Mouse (Mus musculus) heart, adult 10 weeks (tissue): ENCODE results near the gene Eef1b2. TPM values are rescaled to one million over a fixed set of nuclear protein-coding genes. Genes with fewer than 3 reads are reported as not detected.

Experiments used
- polyA plus RNA-seq: library from polyadenylated mRNA; stranded (reverse); fragments of 350-450 nt; fragmentation: Illumina TruSeq; extraction: RNeasy Lipid Tissue Mini Kit (QIAGEN cat#74804); gene quantifications from one replicate; pipeline ENCODE4 v1.2.3, GENCODE M21; 2014; ENCODE audit warnings: low read depth, low replicate concordance

Eef1b2 gene
- polyA plus RNA-seq: 474 TPM

DNA sequence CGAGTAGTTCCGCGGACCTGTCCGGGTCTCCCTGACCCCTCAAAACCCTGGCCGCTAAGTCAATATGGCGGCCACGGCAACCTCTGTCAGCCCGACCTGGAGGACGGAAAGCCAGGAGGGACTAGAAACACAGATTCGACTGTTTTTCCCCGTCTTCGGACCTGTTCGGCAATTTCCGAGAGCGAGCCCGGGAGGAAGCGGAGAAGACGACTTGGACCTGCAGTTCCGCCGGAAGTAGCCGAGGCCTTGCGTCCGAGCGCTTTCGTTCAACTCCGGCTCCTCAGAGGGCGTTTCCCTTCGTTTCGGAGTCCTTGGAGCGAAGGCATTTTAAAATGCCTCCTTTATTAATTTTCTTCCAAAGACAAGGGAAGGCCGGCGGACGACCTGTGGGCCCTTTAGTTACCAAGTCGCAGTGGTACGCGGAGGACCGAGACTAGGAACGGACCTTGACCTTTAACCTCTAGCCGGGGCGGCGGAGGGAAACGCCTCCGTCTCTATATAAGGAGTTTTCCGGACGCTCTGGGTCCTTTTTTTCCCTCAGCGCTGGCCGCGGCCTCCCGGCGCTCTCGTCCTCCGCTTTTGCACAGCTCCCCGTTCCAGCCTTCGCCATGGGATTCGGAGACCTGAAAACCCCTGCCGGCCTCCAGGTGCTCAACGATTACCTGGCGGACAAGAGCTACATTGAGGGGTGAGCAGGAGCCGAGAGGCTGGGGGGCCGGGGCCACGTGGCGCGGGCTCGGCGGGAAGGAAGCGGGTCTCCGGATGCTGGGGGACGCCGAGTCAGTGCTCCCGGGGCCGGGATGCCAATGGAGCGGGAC lies at the start of gene Eef1b2, which contains the start of gene Ndufs1:
Gene Eef1b2, plus strand, starts transcription at position 222 of the 818 bp plus-strand sequence.
Gene Ndufs1, minus strand, starts transcription at position 230 of the 818 bp plus-strand sequence.

DNA sequence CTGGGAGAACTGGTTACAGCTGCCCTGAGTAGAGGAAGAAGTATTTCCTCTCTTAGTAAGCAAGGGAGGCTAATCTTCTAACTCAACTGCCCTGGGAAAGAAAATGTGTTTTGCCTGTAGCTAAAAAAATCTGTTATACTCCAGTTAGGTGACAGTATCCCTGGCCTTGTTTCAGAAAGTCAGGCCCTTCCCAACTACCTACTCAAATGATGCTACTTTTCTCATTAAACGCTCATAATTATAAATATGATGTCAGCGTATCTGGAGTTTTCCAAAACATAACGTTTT lies 37.6 kb downstream of the Eef1b2 start, which contains the start of gene Gpr1:
Gene Gpr1, minus strand, starts transcription at position 273 of the 288 bp plus-strand sequence.

Other genes with a start within 250 kb of the Eef1b2 start
- gene Ino80d, start 62.2 kb upstream of the Eef1b2 start, polyA plus RNA-seq: 6.7 TPM
- 803 TPM for gene Ndufs1, start within 50 bp of the Eef1b2 start, polyA plus RNA-seq
- 0.45 TPM for gene Gpr1, start 37.7 kb downstream of the Eef1b2 start, polyA plus RNA-seq
- gene Zdbf2, start 96.4 kb downstream of the Eef1b2 start, polyA plus RNA-seq: 0.29 TPM